Mouse (Mus musculus) brain, embryonic 14.5 days (tissue): ENCODE measurements at regions not wholly inside any gene's neighbourhood (a gene's known extent, or its start where the extent isn't known, plus 50 kb on each side); places are given as distances from the start of the nearest gene placed in this dataset.

Experiments used
- CTCF ChIP-seq: fragments of 200-500 bp; IDR thresholded peaks from 2 replicates; pipeline ENCODE4 v1.5.1; 2012; ENCODE audit warnings: inconsistent platforms, mild to moderate bottlenecking, moderate library complexity, borderline replicate concordance; ENCODE audit not compliant: insufficient read depth, insufficient read length; ENCODE audit errors: extremely low read depth
- POLR2A ChIP-seq: fragments of 200-500 bp; IDR thresholded peaks from 2 replicates; pipeline ENCODE4 v1.6.1; 2012; ENCODE audit warnings: mild to moderate bottlenecking, inconsistent platforms, borderline replicate concordance; ENCODE audit not compliant: poor library complexity, insufficient read depth, insufficient read length, severe bottlenecking; ENCODE audit errors: extremely low read depth

GRCm38 (mm10) chr13:110578159-110578558, 183.3 kb downstream of the Plk2 start:
- TF ChIP-seq CTCF (no peak), POLR2A (no peak)
